Mouse (Mus musculus): ENCODE data around the gene Fv1. TPM values are rescaled to one million over a fixed set of nuclear protein-coding genes. Genes with fewer than 3 reads are reported as not detected.
"Not testable (repeated sequence)": the region's sequence is repeated elsewhere in the genome, so short reads cannot be mapped to it uniquely, and the experiment has no call there.

The Fv1 gene
- polyA plus RNA-seq (2016; fragmentation: Nextera tagmentation; extraction: Ambion mirVana) = 16.7 TPM in 2 replicates

DNA sequence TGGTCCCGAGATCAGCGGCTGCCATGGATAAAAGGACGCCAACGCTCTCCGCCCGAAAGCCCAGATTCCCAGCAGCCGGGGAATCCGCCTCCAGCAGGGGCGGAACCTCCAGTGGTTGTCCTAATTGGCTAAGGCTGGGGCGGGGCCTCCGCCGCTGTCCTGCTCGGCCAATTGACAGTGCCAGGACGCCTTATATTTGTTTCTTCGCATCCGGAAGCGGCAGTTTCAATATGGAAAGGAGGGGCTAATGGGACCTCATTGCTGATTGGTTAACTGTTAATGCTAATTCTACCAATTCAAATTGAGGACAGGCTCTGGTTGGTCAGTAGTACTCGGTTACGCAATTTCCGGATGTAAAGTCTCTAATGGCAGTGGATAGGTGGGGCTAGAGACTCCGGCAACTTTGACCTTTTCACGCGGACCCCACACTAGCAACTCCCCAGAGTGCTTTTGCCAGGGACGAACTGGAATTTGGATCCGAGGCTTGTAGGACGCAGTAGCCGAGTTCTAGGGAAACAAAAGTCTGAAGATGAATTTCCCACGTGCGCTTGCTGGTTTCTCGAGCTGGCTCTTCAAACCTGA, at the start of gene Fv1, which contains the start of gene Miip:
Gene Fv1 (plus strand): TSS at position 530 of the 582 bp plus-strand sequence.
Gene Miip (minus strand): TSS at position 367 of the 582 bp plus-strand sequence.
- Histone ChIP-seq H3K9me3 (replicated peaks) (0 out of 2 replicates have a peak, but pooled peaks cover 5% of the 10 kb centered on the region), H3K4me1 (peaks cover 28% of the 10 kb centered on the region), H3K27me3 (ENCODE audit: low read depth, poor library complexity, severe bottlenecking) (no peaks in the 10 kb centered on the region), H3K27ac (replicated peaks) (peak within 1 kb of the TSS; percentile 93), H3K36me3 (peaks cover 66% of the 10 kb centered on the region), H3K4me3 (peak within 1 kb of the TSS; percentile 95)
- DNase-seq (ENCODE audit: low spot score) = peak; percentile 96
- WGBS = 0% methylated on average over 30 of the region's 30 CpGs

DNA sequence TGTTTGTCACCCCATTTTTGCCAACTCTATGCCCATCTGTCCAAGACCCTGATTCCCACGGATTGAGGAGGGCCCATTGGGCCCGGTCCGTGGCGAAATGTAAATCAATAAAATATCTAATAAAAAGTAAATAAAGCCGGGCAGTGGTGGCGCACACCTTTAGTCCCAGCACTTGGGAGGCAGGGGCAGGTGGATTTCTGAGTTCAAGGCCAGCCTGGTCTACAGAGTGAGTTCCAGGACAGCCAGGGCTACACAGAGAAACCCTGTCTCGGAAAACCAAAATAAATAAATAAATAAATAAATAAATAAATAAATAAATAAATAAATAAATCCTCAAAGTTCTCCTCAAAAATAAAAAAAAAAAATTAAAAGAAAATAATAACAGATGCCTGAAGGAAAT, 49.1 kb upstream of the Fv1 start:
- H3K4me1 ChIP-seq; H3K27ac ChIP-seq (replicated peaks); H3K27me3 ChIP-seq (ENCODE audit: low read depth, poor library complexity, severe bottlenecking); DNase-seq (ENCODE audit: low spot score); H3K4me3 ChIP-seq: not testable (repeated sequence)
- H3K36me3 ChIP-seq = peaks cover 29% of the 10 kb centered on the region
- WGBS = 83% methylated on average over 7 of the region's 7 CpGs
- peaks cover 61% of the 10 kb centered on the region for H3K9me3 ChIP-seq (replicated peaks)

DNA sequence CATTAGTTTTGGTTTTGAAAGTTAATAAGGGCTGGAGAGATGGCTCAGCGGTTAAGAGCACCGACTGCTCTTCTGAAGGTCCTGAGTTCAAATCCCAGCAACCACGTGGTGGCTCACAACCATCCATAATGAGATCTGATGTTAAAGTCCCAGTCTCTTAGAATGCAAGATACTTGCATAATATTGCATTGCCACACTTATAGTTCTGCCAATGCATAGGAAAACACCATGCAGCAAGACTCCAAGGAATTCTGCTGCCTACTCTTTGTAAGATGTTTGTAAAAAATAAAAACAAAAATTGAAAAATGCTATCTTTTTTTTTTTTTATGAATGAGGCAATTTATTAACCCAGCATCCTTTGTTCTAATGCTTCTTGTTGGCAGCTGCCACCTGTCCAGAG, 47.4 kb upstream of the Fv1 start:
- not testable (repeated sequence) for H3K27ac ChIP-seq (replicated peaks); H3K27me3 ChIP-seq (ENCODE audit: low read depth, poor library complexity, severe bottlenecking); H3K4me1 ChIP-seq; H3K4me3 ChIP-seq; DNase-seq (ENCODE audit: low spot score)
- Histone ChIP-seq H3K9me3 (replicated peaks) (peaks cover 76% of the 10 kb centered on the region), H3K36me3 (peaks cover 46% of the 10 kb centered on the region)
- WGBS = 93% methylated on average over 3 of the region's 3 CpGs

DNA sequence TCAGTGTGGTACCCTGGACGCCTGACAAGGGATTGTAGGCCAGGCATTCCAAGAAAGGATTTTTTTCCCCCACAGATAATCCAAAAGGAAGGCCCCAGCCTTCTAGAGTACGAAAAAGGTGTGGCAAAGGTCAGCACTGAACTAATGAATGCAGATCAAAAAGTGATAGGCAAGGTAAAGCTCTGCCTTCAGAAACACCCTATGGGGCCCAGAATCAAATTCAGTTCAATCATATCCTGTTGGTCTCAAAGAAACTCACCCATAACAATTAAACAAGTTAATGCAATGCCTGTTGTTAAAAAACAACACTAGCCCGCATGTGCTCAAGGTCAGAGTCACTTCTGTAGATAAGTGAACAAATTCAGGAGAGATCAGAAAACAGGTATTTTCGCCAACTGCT, 44.4 kb upstream of the Fv1 start:
- H3K9me3 ChIP-seq (replicated peaks) = peaks cover 94% of the 10 kb centered on the region
- no peak overlapping the region for H3K4me3 ChIP-seq
- DNase-seq (ENCODE audit: low spot score) = no peak
- H3K4me1 ChIP-seq = no peaks in the 10 kb centered on the region
- 94% methylated on average over 4 of the region's 4 CpGs for WGBS
- no peaks in the 10 kb centered on the region for H3K27me3 ChIP-seq (ENCODE audit: low read depth, poor library complexity, severe bottlenecking)
- peaks cover 75% of the 10 kb centered on the region for H3K36me3 ChIP-seq
- no peak overlapping the region for H3K27ac ChIP-seq (replicated peaks)

DNA sequence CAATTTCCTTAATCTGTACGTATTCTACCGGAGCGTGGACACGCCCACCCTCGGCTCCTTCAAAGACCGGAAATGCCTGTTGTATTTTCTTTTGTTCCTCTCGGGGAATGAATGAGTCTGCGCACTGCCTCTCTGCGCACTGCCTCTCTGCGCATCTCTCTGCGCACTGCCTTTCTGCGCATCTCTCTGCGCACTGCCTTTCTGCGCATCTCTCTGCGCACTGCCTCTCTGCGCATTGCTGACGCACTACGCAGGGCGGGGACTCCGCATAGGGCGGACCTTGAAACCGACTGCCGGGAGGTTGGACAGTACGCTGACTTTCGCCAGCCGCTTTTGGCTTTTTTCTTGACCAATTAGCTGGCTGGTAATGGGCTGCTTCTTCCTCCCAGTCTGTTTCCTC, 29.5 kb upstream of the Fv1 start:
- H3K4me1 ChIP-seq; H3K4me3 ChIP-seq; DNase-seq (ENCODE audit: low spot score); H3K27me3 ChIP-seq (ENCODE audit: low read depth, poor library complexity, severe bottlenecking); H3K27ac ChIP-seq (replicated peaks): not testable (repeated sequence)
- 96% methylated on average over 21 of the region's 26 CpGs for WGBS
- Histone ChIP-seq H3K9me3 (replicated peaks) (peaks cover 41% of the 10 kb centered on the region), H3K36me3 (peaks cover 42% of the 10 kb centered on the region)

DNA sequence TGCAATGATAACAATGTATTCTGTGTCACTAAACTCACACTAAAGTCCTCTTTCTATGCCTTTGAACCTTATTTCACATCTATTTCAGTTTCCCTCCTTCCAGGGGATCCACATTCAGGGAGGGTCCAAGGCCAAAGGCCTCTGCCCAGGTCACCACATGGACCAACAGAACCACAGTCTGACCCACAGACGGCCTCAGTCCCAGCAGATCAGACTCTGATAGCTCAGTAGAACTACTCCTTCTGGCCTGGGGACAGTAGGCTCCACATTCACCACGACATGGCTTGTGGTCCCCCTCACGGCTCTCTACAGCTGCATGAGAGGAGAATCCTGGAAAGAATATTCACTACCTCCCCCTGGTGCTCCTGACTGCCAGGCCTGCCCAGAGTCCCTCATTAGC, 25.9 kb upstream of the Fv1 start:
- H3K36me3 ChIP-seq = peaks cover 55% of the 10 kb centered on the region
- no peak for DNase-seq (ENCODE audit: low spot score)
- H3K27me3 ChIP-seq (ENCODE audit: low read depth, poor library complexity, severe bottlenecking) = no peaks in the 10 kb centered on the region
- H3K9me3 ChIP-seq (replicated peaks) = peaks cover 38% of the 10 kb centered on the region
- peaks cover 7% of the 10 kb centered on the region for H3K4me1 ChIP-seq
- 96% methylated on average over 3 of the region's 3 CpGs for WGBS
- no peak overlapping the region for H3K27ac ChIP-seq (replicated peaks)
- no peak overlapping the region for H3K4me3 ChIP-seq

DNA sequence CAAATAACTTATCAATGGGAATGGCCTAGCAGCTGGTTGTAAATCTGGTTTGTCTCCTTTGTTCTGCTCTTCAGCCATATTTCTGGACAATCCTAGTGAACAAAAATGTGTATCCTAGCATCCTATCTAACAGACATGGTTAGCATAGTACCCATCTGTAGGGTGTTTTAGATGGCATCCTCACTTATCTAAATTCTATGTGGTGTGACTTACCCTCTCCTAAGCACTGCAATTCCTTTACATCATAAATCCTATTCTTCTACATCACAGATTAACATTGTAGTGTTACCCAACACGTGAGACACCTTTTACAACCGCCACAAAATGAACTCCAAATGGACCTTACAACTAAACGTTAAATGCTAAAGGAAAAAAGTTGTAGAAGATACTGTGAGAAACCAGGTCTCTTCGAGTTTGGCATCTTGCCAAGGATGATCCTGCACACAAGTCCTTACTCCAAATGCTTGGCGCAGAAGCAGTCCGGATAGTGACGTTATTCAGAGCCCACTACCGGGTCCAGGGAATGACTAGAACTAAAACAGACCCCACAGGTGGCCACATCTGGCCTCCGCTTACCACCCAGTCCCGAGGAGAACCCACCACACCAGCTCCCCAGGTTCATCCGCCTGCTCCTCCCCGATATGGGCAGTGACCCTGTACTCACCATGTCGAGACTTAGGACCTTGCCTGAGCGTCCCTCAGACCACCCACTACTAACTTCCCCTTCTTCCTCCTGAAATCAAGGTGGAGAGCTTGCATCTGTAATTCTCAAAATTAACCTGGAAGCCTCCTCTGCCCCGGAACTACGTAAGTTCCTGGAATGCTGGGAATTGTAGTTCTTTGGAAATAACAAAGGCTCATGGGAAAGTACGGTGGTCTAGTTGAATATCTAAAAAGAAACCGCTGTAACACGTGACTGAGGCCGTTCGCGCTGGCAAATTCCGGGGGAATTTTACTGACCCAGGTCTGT, 20.9 kb upstream of the Fv1 start, which contains the start of gene Zfp933:
Gene Zfp933 (minus strand): TSS at position 753 of the 970 bp plus-strand sequence.
- Histone ChIP-seq H3K4me1 (peaks cover 14% of the 10 kb centered on the region), H3K27ac (replicated peaks) (peak within 1 kb of the TSS; percentile 83), H3K27me3 (ENCODE audit: low read depth, poor library complexity, severe bottlenecking) (no peaks in the 10 kb centered on the region), H3K4me3 (peak within 1 kb of the TSS; percentile 85), H3K9me3 (replicated peaks) (peaks cover 12% of the 10 kb centered on the region), H3K36me3 (peaks cover 27% of the 10 kb centered on the region)
- 5% methylated on average over 23 of the region's 23 CpGs for WGBS
- peak; percentile 60 for DNase-seq (ENCODE audit: low spot score)

DNA sequence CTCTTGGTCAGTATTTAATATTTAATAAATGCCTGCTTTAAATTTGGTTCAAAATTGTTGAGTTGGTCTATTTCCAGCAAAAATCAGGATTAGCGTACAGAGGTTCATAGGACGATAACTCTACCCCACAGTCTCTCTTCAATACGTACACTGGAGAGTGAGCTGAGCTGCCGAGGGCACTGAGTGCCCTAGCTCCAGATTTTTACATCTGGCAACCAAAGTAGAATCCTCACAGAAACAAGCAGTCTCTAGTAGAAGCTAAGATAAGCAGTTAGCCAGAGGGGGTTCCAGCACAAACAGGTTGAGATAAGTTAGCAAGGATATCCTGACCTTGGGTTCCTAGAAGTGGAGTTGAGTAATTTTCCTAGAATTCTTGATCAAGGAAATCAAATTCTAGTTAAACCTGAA, 20.2 kb upstream of the Fv1 start:
- no peak for DNase-seq (ENCODE audit: low spot score)
- H3K4me1 ChIP-seq = peaks cover 14% of the 10 kb centered on the region
- peaks cover 20% of the 10 kb centered on the region for H3K36me3 ChIP-seq
- peak overlapping the region; percentile 85 for H3K4me3 ChIP-seq
- no peaks in the 10 kb centered on the region for H3K27me3 ChIP-seq (ENCODE audit: low read depth, poor library complexity, severe bottlenecking)
- WGBS = 8% methylated on average over 4 of the region's 4 CpGs
- H3K27ac ChIP-seq (replicated peaks) = peak overlapping the region; percentile 83
- peaks cover 5% of the 10 kb centered on the region; the same call in 1 of the 2 replicates for H3K9me3 ChIP-seq (replicated peaks)

DNA sequence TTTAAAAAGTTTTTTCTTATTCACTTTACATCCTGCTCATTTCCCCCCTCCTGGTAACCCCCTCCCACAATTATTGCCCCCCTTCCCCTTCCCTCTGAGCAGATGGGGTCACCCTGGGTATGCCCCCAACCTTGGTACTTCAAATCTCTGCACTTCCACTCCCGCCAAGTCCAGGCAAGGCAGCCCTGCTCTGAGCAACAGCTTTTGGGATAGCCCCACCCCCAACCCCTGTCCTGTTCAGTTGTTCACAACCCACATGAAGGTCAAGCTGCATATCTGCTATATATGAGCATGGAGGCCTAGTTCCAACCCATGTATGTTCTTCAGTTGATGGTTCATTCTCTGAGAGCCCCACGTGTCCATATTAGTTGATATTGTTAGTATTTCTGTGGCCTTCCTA, 18.0 kb upstream of the Fv1 start:
- H3K27ac ChIP-seq (replicated peaks) = no peak overlapping the region
- no peak for DNase-seq (ENCODE audit: low spot score)
- H3K4me1 ChIP-seq = peaks cover 14% of the 10 kb centered on the region
- WGBS = 86% methylated on average over 2 of the region's 2 CpGs
- H3K27me3 ChIP-seq (ENCODE audit: low read depth, poor library complexity, severe bottlenecking) = no peaks in the 10 kb centered on the region
- no peak overlapping the region for H3K4me3 ChIP-seq
- no peaks in the 10 kb centered on the region for H3K9me3 ChIP-seq (replicated peaks)
- peaks cover 4% of the 10 kb centered on the region for H3K36me3 ChIP-seq

DNA sequence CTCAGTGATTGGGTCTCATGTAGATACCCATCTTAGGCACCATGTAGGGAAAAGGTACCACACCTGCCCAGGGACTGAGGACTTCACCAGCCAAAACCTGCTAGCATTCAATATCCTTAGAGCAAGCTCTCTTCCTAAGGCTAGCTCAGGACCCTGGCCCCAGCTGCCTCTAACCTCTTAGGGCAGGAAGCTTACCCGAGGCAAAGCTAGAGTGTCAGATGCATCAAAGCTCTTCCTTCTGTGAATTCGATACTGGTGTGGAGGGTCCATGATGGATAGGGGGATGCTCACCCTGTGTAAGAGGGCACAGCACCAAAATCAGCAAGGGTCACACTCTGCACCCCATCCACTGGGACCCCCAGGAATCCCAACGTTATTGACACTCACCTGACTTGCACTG, 6.7 kb upstream of the Fv1 start:
- Histone ChIP-seq H3K27me3 (ENCODE audit: low read depth, poor library complexity, severe bottlenecking) (no peaks in the 10 kb centered on the region), H3K4me1 (peaks cover 4% of the 10 kb centered on the region), H3K4me3 (no peak overlapping the region), H3K9me3 (replicated peaks) (no peaks in the 10 kb centered on the region), H3K36me3 (peaks cover 69% of the 10 kb centered on the region), H3K27ac (replicated peaks) (no peak overlapping the region)
- no peak for DNase-seq (ENCODE audit: low spot score)
- 88% methylated on average over 3 of the region's 3 CpGs for WGBS

DNA sequence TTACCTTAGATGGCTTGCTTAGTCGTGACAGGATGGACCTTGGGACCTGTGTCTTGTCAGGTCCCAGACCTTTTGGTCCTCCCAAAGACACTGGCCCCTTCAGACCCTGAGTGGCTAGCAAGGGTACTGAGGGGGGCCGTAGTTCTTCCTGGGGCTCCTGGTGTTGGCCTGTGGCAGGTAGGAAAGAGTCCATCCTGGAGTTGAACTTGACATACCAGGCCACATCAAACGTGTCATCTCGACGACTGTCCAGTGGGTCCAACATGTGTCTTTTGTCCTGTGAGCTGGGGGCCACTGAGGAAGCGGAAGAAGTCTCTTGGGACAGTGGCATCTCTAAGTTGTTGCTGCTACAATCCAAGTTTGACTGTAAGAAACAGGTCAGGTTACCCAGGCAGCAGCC, 3.1 kb upstream of the Fv1 start:
- DNase-seq (ENCODE audit: low spot score) = no peak
- WGBS = 94% methylated on average over 6 of the region's 6 CpGs
- peaks cover 66% of the 10 kb centered on the region for H3K36me3 ChIP-seq
- no peaks in the 10 kb centered on the region for H3K9me3 ChIP-seq (replicated peaks)
- no peaks in the 10 kb centered on the region for H3K27me3 ChIP-seq (ENCODE audit: low read depth, poor library complexity, severe bottlenecking)
- H3K27ac ChIP-seq (replicated peaks) = no peak overlapping the region
- no peak overlapping the region for H3K4me3 ChIP-seq
- peaks cover 28% of the 10 kb centered on the region for H3K4me1 ChIP-seq

DNA sequence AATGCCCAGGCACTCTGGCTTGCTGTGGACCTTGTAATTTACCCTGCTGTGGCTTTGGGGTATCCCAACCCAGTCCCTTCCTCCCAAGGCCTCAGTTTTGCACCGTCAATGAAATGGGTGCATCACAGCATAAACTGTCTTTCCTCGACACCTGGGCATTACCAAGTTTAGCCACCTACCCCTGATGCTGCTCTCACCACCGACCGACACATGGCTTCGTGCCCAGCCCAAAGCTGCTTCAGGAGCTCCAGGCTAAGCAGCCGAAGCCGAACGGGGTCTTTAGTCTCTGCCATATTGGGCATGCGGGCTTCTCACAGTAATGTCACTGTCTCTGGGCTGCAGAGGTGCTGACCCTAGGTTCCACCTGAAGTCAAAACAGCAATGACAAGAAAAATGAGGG, 2.7 kb upstream of the Fv1 start:
- no peak overlapping the region for H3K4me3 ChIP-seq
- WGBS = 95% methylated on average over 9 of the region's 9 CpGs
- H3K27me3 ChIP-seq (ENCODE audit: low read depth, poor library complexity, severe bottlenecking) = no peaks in the 10 kb centered on the region
- DNase-seq (ENCODE audit: low spot score) = no peak
- H3K27ac ChIP-seq (replicated peaks) = no peak overlapping the region
- H3K36me3 ChIP-seq = peaks cover 66% of the 10 kb centered on the region
- H3K9me3 ChIP-seq (replicated peaks) = 0 out of 2 replicates have a peak, but pooled peaks cover under 1% of the 10 kb centered on the region
- H3K4me1 ChIP-seq = peaks cover 28% of the 10 kb centered on the region

DNA sequence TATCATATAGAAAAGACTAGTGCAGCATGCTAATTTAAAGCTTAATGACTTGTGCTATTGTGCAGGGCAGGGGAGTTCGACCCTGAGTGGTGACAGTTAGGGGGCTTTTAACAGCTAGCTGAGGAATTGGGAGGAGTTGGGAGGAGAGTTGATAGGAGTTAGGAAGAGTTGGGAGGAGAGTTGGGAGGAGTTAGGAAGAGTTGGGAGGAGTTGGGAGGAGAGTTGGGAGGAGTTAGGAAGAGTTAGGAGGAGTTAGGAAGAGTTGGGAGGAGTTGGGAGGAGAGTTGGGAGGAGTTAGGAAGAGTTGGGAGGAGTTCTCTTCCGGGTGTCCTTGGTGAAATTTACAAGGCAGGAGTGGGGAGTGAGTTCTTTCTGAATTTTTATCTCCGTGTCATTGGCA, 2.0 kb upstream of the Fv1 start:
- DNase-seq (ENCODE audit: low spot score); H3K9me3 ChIP-seq (replicated peaks); H3K27ac ChIP-seq (replicated peaks); H3K27me3 ChIP-seq (ENCODE audit: low read depth, poor library complexity, severe bottlenecking): not testable (repeated sequence)
- peak overlapping the region; percentile 95 for H3K4me3 ChIP-seq
- peaks cover 28% of the 10 kb centered on the region for H3K4me1 ChIP-seq
- 58% methylated on average over 3 of the region's 3 CpGs for WGBS
- peaks cover 66% of the 10 kb centered on the region for H3K36me3 ChIP-seq
